Mouse (Mus musculus) embryonic facial prominence, embryonic 15.5 days (tissue): ENCODE measurements around the gene St6gal2. TPM values are rescaled to one million over a fixed set of nuclear protein-coding genes. Genes with fewer than 3 reads are reported as not detected.

ENCODE experiments used
- ATAC-seq: fragments of 200-750 bp; cut with Nextera tagmentation; 2 replicates; pipeline ENCODE4 v1.8.0; 2017; ENCODE audit warnings: low read depth, moderate TSS enrichment; ENCODE audit not compliant: insufficient number of reproducible peaks, low FRiP score, low TSS enrichment
- H3K27ac ChIP-seq: fragments of 300-500 bp; sonication (generic); replicated peaks from 2 replicates; pipeline ENCODE4 v1.5.1; 2015; ENCODE audit warnings: mild to moderate bottlenecking, inconsistent platforms
- H3K27me3 ChIP-seq: fragments of 300-500 bp; sonication (generic); 2 replicates; pipeline ENCODE4 v1.6.1; 2015; ENCODE audit warnings: inconsistent platforms
- H3K36me3 ChIP-seq: fragments of 300-500 bp; sonication (generic); 2 replicates; pipeline ENCODE4 v1.6.1; 2015; ENCODE audit warnings: mild to moderate bottlenecking, inconsistent platforms
- H3K4me1 ChIP-seq: fragments of 300-500 bp; sonication (generic); 2 replicates; pipeline ENCODE4 v1.6.1; 2015; ENCODE audit warnings: inconsistent platforms
- H3K4me2 ChIP-seq: fragments of 300-500 bp; sonication (generic); replicated peaks from 2 replicates; pipeline ENCODE4 v1.6.1; 2015; ENCODE audit warnings: mild to moderate bottlenecking, inconsistent platforms
- H3K4me3 ChIP-seq: fragments of 300-500 bp; sonication (generic); replicated peaks from 2 replicates; pipeline ENCODE4 v1.5.1; 2015; ENCODE audit warnings: mild to moderate bottlenecking, inconsistent platforms
- H3K9ac ChIP-seq: fragments of 300-500 bp; sonication (generic); 2 replicates; pipeline ENCODE4 v1.6.1; 2015; ENCODE audit warnings: inconsistent platforms
- H3K9me3 ChIP-seq: fragments of 300-500 bp; sonication (generic); replicated peaks from 2 replicates; pipeline ENCODE4 v1.6.1; 2016; ENCODE audit warnings: inconsistent platforms
- WGBS: fragments of 180-500 bp; shearing (Covaris S2); methylation state at CpG from one replicate; pipeline ENCODE4 v1.1.7; 2015; 5-methylcytosine and 5-hydroxymethylcytosine counted together
- polyA plus RNA-seq: library from polyadenylated mRNA; unstranded; fragments of >200 nt; fragmentation: Nextera tagmentation; extraction: Ambion mirVana; gene quantifications from 2 replicates; pipeline ENCODE4 v1.2.1, GENCODE M21; 2015

St6gal2 gene
- polyA plus RNA-seq, 1 experiment from 2014 or later = 6.2 TPM

DNA sequence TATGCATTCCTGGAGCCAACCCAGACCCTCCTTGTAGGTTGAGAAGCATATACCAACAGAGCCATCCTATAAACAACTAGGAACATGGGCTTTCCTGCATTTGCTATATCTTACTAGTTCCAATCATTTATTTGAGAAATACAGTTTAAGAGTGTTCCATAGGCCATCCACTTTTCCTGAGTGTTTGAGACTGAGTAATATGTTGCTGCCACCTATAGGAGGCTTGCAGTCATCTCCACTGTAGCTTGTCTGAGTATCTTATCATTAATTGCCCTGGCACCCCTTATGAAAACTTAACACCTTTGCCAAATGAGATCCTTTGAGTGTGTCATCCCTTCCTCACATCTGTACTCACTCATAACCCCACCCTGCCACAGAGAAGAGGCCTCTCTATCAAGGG is 32.2 kb downstream of the St6gal2 start:
- Histone ChIP-seq H3K4me2 (no peak overlapping the region), H3K27me3 (no peaks in the 10 kb centered on the region), H3K9ac (no peak overlapping the region), H3K9me3 (no peaks in the 10 kb centered on the region), H3K27ac (no peak overlapping the region), H3K36me3 (no peaks in the 10 kb centered on the region), H3K4me1 (no peaks in the 10 kb centered on the region), H3K4me3 (no peak overlapping the region)
- ATAC-seq = no peak

DNA sequence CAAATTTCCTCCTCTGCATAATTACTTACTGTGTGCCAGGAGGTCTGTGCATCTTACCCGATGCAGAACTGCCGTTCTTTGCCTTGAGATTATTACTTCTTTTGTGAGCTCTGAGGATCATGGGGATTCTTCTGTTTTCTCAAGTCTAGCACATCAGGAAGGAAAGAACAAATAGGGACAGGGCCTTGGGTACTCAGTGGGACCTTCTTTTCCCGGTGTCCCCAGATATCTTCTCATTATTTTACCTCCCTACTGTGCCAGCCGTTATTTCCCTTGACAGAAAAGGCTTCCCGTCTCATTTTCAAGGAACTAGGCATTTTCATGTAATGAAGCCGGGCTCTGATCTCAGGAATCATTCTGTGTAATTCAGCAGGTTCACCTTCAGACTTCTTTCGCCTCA is 34.2 kb downstream of the St6gal2 start:
- Histone ChIP-seq H3K9me3 (no peaks in the 10 kb centered on the region), H3K4me1 (no peaks in the 10 kb centered on the region), H3K4me2 (no peak overlapping the region), H3K27me3 (no peaks in the 10 kb centered on the region), H3K36me3 (no peaks in the 10 kb centered on the region), H3K4me3 (no peak overlapping the region), H3K9ac (no peak overlapping the region), H3K27ac (no peak overlapping the region)
- ATAC-seq = no peak
- 68% methylated on average over 7 of the region's 7 CpGs for WGBS

DNA sequence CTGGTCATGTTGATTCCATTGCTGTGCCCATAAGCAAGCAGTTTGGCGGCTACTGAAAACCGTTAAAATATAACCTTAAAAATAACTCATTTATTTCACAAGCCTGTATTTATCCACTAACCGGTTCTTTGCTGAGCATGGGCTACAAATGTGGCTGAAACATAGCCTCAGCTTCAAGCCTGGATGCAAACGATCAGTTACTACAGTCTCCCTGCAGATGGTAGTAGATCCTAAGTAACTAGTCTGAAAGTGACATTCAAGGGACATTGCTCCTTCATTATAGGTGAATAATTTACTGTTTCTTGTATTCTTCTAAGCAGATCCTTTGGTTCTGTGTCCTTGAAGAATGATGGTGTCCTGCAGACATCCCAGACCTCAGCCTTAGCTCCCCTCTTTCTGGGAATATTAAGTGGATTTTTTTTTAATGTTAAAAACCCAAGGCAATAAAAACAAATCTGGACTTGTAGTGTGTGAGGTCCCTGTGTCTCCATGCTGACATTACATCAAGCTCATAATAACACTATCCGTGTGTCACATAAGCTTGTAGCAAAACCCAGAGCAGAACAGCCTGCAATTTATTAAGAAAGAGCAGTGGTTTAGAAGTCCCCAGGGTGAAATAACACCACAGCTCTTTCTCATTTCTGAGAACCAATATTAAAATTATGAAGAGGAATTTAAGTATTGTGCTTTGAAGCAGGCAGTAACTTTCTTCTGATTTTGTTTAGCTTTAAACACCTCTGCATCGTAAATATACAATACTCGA is 39.1 kb downstream of the St6gal2 start:
- Histone ChIP-seq H3K4me3 (no peak overlapping the region), H3K27me3 (no peaks in the 10 kb centered on the region), H3K36me3 (no peaks in the 10 kb centered on the region), H3K9me3 (no peaks in the 10 kb centered on the region), H3K4me2 (no peak overlapping the region), H3K4me1 (no peaks in the 10 kb centered on the region; the same call in 1 of the 2 replicates), H3K27ac (no peak overlapping the region), H3K9ac (no peak overlapping the region)
- ATAC-seq = no peak
- WGBS = 56% methylated on average over 7 of the region's 7 CpGs

DNA sequence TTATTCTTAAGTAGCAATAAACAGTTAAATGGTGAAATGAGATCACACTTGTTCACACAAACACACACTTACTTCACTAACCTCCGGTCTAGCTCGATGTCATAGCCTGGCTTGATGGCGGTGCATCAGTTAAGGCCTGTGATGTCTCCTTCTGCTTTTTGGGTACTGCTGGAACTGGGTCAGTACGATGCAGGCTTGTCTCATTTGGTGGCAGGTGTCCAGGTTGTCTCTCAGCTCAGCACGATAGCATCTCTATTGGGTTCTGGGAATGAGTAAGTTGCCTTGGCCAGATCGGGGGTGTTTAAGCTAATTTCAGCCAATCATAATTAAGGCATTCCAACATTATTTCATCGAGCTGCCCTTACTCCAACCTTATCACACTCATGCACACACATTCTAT is 86.7 kb downstream of the St6gal2 start:
- no peak overlapping the region for H3K27ac ChIP-seq
- 86% methylated on average over 7 of the region's 7 CpGs for WGBS
- no peaks in the 10 kb centered on the region for H3K27me3 ChIP-seq
- ATAC-seq = no peak
- H3K4me2 ChIP-seq = no peak overlapping the region
- H3K36me3 ChIP-seq = no peaks in the 10 kb centered on the region
- no peak overlapping the region for H3K4me3 ChIP-seq
- no peak overlapping the region for H3K9ac ChIP-seq
- no peaks in the 10 kb centered on the region for H3K9me3 ChIP-seq
- H3K4me1 ChIP-seq = no peaks in the 10 kb centered on the region

DNA sequence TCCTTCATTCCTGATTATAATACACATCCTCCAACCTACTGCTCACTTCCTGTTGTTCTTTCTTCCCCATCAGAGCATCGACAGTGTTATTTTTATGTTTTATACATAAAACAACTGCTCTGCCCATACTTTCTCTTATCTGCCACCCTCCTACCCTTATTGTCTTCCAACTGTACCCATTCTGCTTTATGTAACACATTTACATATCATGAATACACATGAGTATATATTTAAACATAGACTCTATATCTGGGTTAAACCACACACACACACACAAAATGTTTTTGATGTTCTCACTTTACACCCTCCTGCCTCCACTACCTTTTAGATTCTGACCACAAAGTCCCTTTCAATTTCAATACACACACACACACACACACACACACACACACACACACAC is 103.3 kb downstream of the St6gal2 start:
- Histone ChIP-seq H3K4me2 (no peak overlapping the region), H3K27ac (no peak overlapping the region), H3K9ac (no peak overlapping the region), H3K4me1 (no peaks in the 10 kb centered on the region), H3K36me3 (no peaks in the 10 kb centered on the region), H3K4me3 (no peak overlapping the region), H3K27me3 (no peaks in the 10 kb centered on the region), H3K9me3 (no peaks in the 10 kb centered on the region)
- ATAC-seq = no peak
- WGBS = 86% methylated on average over 1 of the region's 1 CpGs

DNA sequence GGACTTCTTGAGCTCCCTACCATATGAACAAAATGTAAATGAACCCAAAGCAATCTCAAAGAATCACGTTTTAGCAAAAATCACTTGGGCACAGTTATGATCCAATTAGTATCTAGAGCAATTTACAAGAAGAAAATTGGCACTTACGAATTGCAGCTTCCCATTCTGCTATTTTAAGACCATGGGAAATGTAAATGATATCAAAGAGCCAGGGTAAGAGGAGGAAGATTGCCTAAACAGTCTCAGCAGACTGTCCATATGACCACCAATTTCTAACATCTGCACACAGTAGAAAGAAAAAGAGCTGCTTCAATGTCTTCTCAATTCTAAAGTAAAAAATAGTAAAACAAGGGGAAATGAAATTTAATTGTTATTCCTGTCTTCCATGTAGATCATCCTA is 116.6 kb downstream of the St6gal2 start:
- H3K4me3 ChIP-seq = no peak overlapping the region
- 55% methylated on average over 2 of the region's 2 CpGs for WGBS
- H3K36me3 ChIP-seq = no peaks in the 10 kb centered on the region
- H3K27me3 ChIP-seq = no peaks in the 10 kb centered on the region
- no peak overlapping the region for H3K4me2 ChIP-seq
- H3K4me1 ChIP-seq = no peaks in the 10 kb centered on the region
- no peak overlapping the region for H3K27ac ChIP-seq
- H3K9me3 ChIP-seq = no peaks in the 10 kb centered on the region
- no peak for ATAC-seq
- no peak overlapping the region for H3K9ac ChIP-seq

Other genes starting within 250 kb of the St6gal2 start
- gene Vmn2r118, start 179.8 kb downstream of the St6gal2 start, polyA plus RNA-seq = not detected in 2 replicates